Mouse (Mus musculus) midbrain, embryonic 10.5 days (tissue): ENCODE results near the gene Fbxw11. TPM values are rescaled to one million over a fixed set of nuclear protein-coding genes. Genes with fewer than 3 reads are reported as not detected.
"Not testable (repeated sequence)": the region's sequence is repeated elsewhere in the genome, so short reads cannot be mapped to it uniquely, and the experiment has no call there.

Experiments
- DNase-seq: peaks from one replicate; pipeline ENCODE4 v3.0.0-alpha.2; 2017; ENCODE audit warnings: low spot score
- H3K27ac ChIP-seq: fragments of 300-500 bp; sonication (generic); replicated peaks from 2 replicates; pipeline ENCODE4 v1.5.1; 2016; ENCODE audit warnings: mild to moderate bottlenecking
- H3K27me3 ChIP-seq: fragments of 300-500 bp; sonication (generic); 2 replicates; pipeline ENCODE4 v1.6.1; 2016; ENCODE audit warnings: low read depth, mild to moderate bottlenecking; ENCODE audit not compliant: poor library complexity, severe bottlenecking
- H3K36me3 ChIP-seq: fragments of 300-500 bp; sonication (generic); 2 replicates; pipeline ENCODE4 v1.6.1; 2016; ENCODE audit warnings: mild to moderate bottlenecking, moderate library complexity
- H3K4me1 ChIP-seq: fragments of 300-500 bp; sonication (generic); 2 replicates; pipeline ENCODE4 v1.6.1; 2016
- H3K4me3 ChIP-seq: fragments of 300-500 bp; sonication (generic); 2 replicates; pipeline ENCODE4 v1.5.1; 2016; ENCODE audit warnings: mild to moderate bottlenecking, moderate library complexity
- H3K9me3 ChIP-seq: fragments of 300-500 bp; sonication (generic); replicated peaks from 2 replicates; pipeline ENCODE4 v1.6.1; 2016; ENCODE audit warnings: mild to moderate bottlenecking
- WGBS: fragments of 180-500 bp; shearing (Covaris S2); methylation state at CpG from one replicate; pipeline ENCODE4 v1.1.7; 2016; 5-methylcytosine and 5-hydroxymethylcytosine counted together
- polyA plus RNA-seq: library from polyadenylated mRNA; unstranded; fragments of >200 nt; fragmentation: Nextera tagmentation; extraction: Ambion mirVana; gene quantifications from 2 replicates; pipeline ENCODE4 v1.2.1, GENCODE M21; 2016

The Fbxw11 gene
- polyA plus RNA-seq, 1 experiment from 2014 or later, result 93.9 TPM

DNA sequence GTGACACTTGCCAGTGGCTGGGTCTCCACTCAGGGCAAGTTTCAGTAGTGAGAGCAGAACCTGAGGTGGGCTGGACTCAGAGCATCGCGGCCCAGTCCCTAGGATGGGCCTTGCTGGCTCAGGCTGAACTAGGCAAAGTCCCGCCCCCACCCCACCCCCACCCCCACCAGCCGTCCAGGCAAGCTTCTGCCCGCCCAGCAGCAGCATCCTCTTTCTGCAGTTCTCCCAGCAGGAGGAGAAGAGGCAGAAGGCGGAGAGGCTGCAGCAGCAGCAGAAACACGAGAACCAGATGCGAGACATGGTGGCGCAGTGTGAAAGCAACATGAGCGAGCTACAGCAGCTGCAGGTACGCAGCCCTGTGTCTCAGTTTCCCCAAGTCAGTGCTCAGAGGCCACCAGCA lies 27.0 kb upstream of the Fbxw11 start:
- no peaks in the 10 kb centered on the region for H3K36me3 ChIP-seq
- H3K4me3 ChIP-seq, result no peak overlapping the region
- no peaks in the 10 kb centered on the region for H3K27me3 ChIP-seq
- WGBS, result 12% methylated on average over 11 of the region's 11 CpGs
- H3K9me3 ChIP-seq, result no peaks in the 10 kb centered on the region
- DNase-seq, result peak; percentile 31
- peaks cover 27% of the 10 kb centered on the region for H3K4me1 ChIP-seq
- peak overlapping the region; percentile 10; the same call in 1 of the 2 replicates for H3K27ac ChIP-seq

DNA sequence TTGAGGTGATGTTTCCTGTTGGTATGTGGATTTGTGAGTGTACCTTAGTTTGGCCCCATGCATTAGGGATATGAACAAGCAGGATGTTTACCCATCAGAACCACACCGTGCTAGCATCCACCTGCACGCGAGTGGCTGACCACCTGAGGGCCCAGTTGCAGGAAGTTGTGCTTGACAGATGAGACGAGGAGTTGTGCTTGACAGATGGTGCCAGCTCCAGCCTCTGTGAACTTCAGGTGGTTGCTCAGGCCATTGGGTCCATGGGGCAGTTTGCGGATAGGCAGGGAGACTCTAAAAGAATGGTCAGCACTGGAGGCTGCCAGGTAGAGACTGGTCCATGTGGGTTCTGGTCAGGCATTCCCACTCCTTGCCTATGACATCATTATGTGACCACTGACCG lies 26.4 kb upstream of the Fbxw11 start:
- DNase-seq, result no peak
- Histone ChIP-seq H3K27me3 (no peaks in the 10 kb centered on the region), H3K9me3 (no peaks in the 10 kb centered on the region), H3K4me3 (no peak overlapping the region), H3K36me3 (no peaks in the 10 kb centered on the region), H3K27ac (no peak overlapping the region), H3K4me1 (peaks cover 30% of the 10 kb centered on the region)
- 74% methylated on average over 6 of the region's 6 CpGs for WGBS

DNA sequence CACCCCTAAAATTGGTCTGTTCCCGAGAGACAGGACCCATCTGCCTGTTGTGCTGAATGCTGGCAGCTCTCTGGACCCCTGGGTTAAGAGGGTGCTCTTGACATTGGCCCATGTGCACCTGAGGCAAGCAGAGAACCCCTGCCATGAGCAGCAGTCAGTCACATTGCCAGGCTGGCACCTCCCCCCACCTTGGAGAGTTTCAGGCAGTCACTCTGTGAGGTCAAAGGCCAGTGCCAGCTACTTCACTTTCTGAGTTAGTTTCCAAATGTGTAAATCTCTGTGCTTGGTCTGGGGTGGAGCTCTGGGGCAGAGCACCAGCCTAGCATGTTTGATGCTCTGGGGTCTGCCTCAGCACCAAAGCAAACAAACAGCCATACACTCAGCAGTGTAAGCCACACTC lies 24.5 kb upstream of the Fbxw11 start:
- Histone ChIP-seq H3K4me3 (no peak overlapping the region), H3K4me1 (peaks cover 35% of the 10 kb centered on the region), H3K27me3 (no peaks in the 10 kb centered on the region), H3K36me3 (no peaks in the 10 kb centered on the region), H3K9me3 (no peaks in the 10 kb centered on the region), H3K27ac (no peak overlapping the region)
- 88% methylated on average over 1 of the region's 1 CpGs for WGBS
- DNase-seq, result no peak

DNA sequence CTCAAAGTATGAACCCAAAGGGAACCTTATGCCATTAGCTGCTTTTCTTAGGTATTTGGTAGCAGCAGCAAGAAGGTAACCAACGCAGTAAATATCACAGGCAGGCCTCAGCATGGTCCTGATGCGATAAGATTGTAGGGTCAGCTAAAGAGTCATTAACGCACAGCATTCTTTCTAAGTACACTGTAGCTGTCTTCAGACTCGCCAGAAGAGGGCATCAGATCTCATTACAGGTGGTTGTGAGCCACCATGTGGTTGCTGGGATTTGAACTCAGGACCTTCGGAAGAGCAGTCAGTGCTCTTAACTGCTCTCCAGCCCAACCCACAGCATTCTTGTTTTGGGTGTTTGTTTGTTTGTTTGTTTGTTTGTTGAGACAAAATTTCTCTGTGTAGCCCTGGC lies 23.9 kb upstream of the Fbxw11 start:
- not testable (repeated sequence) for H3K4me3 ChIP-seq, H3K27me3 ChIP-seq, H3K9me3 ChIP-seq, H3K27ac ChIP-seq, DNase-seq, H3K36me3 ChIP-seq
- 80% methylated on average over 5 of the region's 5 CpGs for WGBS
- peaks cover 41% of the 10 kb centered on the region for H3K4me1 ChIP-seq

DNA sequence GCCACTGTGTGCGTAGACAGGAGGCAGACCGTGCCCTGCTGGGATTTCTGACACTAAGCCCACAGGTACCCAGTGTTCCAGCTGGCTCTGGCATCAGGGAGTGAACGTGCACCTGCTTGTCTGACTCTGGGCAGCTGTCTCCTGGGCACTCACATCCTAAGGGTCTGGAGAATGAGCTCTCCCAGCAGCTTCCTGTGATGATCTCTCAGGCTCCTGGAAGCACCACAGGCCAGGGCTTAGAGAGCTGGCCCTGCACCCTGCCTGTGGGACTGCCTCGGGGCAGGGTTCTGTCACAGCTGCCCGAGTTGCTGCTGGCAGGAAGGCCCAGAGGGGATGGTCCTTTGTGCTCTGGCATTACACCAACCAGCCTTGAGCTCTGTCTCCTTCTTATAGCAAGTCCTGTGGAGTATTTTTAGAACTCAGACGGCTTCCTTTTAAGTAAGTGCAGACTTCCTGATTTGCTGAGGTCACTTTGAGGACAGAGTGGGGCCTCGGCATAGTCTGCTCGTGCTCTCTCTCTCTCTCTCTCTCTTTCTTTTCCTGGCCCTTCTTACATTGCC lies 23.2 kb upstream of the Fbxw11 start:
- Histone ChIP-seq H3K4me1 (peaks cover 45% of the 10 kb centered on the region), H3K9me3 (no peaks in the 10 kb centered on the region), H3K27ac (peak overlapping the region; percentile 53; the same call in 1 of the 2 replicates), H3K36me3 (no peaks in the 10 kb centered on the region), H3K27me3 (no peaks in the 10 kb centered on the region), H3K4me3 (no peak overlapping the region)
- 70% methylated on average over 8 of the region's 8 CpGs for WGBS
- peak; percentile 14 for DNase-seq

DNA sequence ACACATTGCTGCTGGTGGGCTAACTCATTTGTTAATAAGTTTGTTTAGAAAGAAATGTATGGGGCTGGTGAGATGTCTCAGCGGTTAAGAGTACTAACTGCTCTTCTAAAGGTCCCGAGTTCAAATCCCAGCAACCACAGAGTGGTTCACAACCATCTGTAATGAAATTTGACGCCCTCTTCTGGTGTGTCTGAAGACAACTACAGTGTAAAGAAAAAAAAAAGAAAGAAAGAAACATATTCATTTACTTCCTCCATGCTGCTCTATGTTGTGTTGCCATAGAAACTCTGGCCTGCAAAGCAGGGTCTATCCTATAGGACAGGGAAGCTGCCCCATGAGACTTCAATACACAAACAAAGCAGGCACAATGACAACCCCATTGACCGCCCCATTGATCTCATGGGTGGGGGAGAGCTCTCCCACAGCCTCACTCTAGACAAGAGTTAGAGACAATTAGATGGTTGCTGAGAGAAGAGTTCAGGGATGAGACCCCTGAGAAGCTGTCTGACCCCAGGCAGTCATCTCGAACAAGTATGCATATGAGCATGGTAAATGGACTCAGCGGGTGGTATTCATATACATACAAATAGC lies 22.6 kb upstream of the Fbxw11 start:
- H3K4me3 ChIP-seq, result no peak overlapping the region
- no peaks in the 10 kb centered on the region for H3K9me3 ChIP-seq
- peaks cover 45% of the 10 kb centered on the region for H3K4me1 ChIP-seq
- WGBS, result 78% methylated on average over 6 of the region's 6 CpGs
- DNase-seq, result peak; percentile 22
- H3K27ac ChIP-seq, result no peak overlapping the region
- H3K36me3 ChIP-seq, result no peaks in the 10 kb centered on the region
- H3K27me3 ChIP-seq, result no peaks in the 10 kb centered on the region

DNA sequence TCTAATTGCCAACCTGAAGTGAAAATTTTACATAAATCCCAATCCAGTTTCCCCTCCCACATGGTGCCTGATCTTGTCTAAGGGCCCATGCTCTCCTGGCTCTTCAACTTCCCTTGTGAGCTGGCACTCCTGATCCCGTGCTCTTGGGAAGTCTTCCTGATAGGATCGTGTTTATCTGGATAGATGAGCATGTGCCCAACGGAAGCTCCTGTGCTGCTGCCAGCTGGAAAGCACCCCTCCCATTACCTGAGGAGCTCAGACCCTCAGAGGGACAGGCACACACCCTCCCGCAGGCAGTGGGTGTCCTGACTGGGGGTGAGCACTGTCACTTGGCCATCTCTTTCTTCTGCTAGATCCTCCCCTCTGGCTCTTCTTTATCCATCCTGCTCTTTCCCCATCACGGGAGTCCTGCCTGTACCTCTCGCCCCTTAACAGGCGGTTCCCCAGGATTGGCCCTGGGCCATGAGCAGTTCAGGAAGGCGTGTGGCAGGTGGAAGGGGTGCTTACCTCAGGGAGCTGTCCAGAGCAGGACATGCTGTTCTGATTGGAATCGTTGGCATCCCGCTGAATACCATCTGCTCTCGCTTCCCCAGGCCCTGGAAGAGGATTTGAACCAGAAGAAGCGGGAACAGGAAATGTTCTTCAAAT lies 20.6 kb upstream of the Fbxw11 start:
- 86% methylated on average over 12 of the region's 12 CpGs for WGBS
- DNase-seq, result no peak

DNA sequence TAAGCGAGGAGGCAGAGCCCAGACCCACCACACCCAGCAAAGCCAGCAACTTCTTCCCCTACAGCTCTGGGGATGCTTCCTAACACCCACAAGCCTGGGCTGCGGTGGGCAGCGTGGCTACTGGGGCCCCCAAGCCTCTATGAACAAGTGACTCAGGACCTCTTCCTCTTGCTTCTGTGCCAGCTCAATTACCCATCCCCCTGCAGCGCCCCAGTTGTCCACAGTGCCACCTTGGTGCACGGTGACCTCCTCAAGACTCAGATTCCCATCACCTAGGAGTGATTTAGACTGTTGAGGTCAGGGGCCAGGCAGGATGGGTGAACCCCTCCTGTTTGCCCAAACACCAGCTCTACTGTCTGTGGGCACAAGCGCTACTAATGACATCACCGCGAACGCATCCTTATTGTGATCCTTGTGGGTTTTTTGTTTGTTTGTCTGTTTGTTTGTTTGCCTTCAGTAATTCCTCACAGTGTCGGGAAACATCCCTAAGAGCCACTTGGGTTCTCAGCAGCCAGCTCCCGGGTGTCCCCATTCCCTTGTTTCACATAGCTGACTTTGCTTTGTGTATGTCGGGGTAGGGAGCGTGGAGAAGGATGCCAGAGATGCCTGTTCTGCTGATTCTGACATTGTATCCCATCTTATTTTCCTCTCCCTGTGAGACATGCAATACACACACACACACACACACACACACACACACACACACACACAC lies 19.9 kb upstream of the Fbxw11 start:
- no peak overlapping the region for H3K4me3 ChIP-seq
- no peaks in the 10 kb centered on the region for H3K36me3 ChIP-seq
- H3K4me1 ChIP-seq, result peaks cover 35% of the 10 kb centered on the region
- H3K27me3 ChIP-seq, result no peaks in the 10 kb centered on the region
- H3K27ac ChIP-seq, result 0 out of 2 replicates have a peak overlapping the region, but pooled peaks have one; percentile 9
- DNase-seq, result peak; percentile 10
- 82% methylated on average over 13 of the region's 13 CpGs for WGBS
- no peaks in the 10 kb centered on the region for H3K9me3 ChIP-seq

More for the DNA sequence above, 20.6 kb upstream of the Fbxw11 start:
- Histone ChIP-seq H3K36me3 (no peaks in the 10 kb centered on the region), H3K4me1 (peaks cover 35% of the 10 kb centered on the region), H3K27ac (0 out of 2 replicates have a peak overlapping the region, but pooled peaks have one; percentile 9), H3K9me3 (no peaks in the 10 kb centered on the region), H3K4me3 (no peak overlapping the region), H3K27me3 (no peaks in the 10 kb centered on the region)

DNA sequence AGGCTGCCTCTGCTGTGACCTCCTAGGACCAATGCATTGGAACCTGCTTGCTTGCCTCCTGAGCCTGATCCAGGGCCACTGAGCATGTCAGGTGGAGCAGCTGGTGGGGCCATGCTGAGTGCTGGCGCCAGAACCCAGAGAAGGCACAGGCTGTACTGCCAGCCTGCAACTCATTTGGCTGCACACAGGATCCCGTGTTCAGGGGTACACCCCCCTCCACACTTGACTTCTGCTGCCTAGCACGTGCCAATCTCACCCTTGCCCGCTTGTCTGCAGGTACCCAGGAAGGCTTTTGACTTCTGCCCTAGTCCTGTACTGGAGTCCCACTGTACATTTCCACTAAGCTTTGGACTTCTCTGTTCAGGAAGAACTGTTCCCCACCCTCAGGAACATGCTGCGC lies 19.3 kb upstream of the Fbxw11 start:
- WGBS, result 84% methylated on average over 5 of the region's 5 CpGs
- H3K27ac ChIP-seq, result peak overlapping the region; percentile 56

DNA sequence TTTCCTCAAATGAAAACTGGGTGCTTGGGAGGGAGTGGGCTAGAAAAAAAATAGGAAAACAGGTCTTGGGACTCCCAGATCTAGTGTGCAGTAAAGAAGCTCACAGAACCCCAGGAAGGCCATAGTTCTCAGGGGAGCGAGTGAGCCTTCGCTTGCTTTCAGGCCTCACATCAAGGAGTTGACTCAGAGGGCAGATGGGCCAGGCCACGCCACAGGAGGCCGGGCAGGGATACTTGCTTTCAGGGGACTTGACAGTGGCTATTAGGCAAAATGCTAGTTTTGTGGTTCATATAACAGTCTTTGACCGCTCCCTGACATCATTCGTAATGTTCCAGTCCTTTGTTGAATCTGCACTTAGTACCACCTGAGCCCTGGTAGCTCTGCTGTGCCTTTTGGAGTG lies 18.6 kb upstream of the Fbxw11 start:
- no peaks in the 10 kb centered on the region for H3K27me3 ChIP-seq
- no peak for DNase-seq
- H3K36me3 ChIP-seq, result no peaks in the 10 kb centered on the region
- 71% methylated on average over 6 of the region's 6 CpGs for WGBS
- peaks cover 35% of the 10 kb centered on the region for H3K4me1 ChIP-seq
- no peaks in the 10 kb centered on the region for H3K9me3 ChIP-seq
- peak overlapping the region; percentile 56; the same call in 1 of the 2 replicates for H3K27ac ChIP-seq
- H3K4me3 ChIP-seq, result no peak overlapping the region

More for the DNA sequence above, 19.3 kb upstream of the Fbxw11 start:
- H3K4me1 ChIP-seq, result peaks cover 35% of the 10 kb centered on the region
- no peaks in the 10 kb centered on the region for H3K36me3 ChIP-seq
- H3K4me3 ChIP-seq, result no peak overlapping the region
- no peaks in the 10 kb centered on the region for H3K9me3 ChIP-seq
- no peaks in the 10 kb centered on the region for H3K27me3 ChIP-seq
- DNase-seq, result no peak

DNA sequence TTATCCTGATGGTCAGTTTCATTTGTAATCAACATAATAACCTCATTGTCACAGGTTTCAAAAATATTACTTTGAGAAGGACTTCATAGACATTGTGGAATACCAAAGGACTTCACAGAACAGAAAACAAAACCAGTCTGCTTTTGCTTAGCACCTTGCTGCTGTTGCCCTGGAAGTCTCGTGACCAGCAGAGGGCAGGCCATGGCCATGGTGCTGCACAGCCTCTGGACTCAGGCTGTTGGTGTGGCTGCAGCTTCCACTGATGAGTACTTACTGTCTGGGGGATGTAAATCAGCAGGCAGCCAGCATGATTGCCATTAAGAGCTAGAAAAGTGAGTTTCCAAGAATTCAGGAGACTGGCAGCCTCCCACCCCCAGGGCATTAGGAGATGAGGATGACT lies 16.8 kb upstream of the Fbxw11 start:
- Histone ChIP-seq H3K4me3 (no peak overlapping the region), H3K27ac (no peak overlapping the region), H3K4me1 (peaks cover 17% of the 10 kb centered on the region), H3K36me3 (no peaks in the 10 kb centered on the region), H3K9me3 (no peaks in the 10 kb centered on the region), H3K27me3 (no peaks in the 10 kb centered on the region)
- WGBS, result 76% methylated on average over 1 of the region's 1 CpGs
- peak; percentile 25 for DNase-seq

DNA sequence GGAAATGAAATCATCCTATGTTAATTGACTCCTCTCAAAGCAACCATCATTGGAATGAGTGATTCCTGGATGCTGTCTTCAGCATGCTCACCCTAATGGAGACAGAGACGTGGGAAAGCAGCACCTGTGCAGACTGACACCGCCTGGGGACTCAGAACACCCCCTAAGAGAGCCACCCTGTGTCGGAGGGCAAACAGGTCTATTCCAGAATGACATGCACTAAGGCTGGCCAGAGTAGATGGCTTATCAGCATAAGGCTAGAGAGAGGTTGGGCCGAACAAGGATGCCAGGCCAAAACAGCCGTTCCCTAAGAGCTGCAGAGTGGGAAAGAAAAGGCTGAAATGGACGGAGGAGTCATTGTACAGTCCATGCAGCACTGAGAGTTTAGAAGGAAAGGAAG lies 16.4 kb upstream of the Fbxw11 start:
- H3K4me1 ChIP-seq, result peaks cover 16% of the 10 kb centered on the region
- H3K9me3 ChIP-seq, result no peaks in the 10 kb centered on the region
- no peak overlapping the region for H3K27ac ChIP-seq
- H3K27me3 ChIP-seq, result no peaks in the 10 kb centered on the region
- H3K36me3 ChIP-seq, result no peaks in the 10 kb centered on the region
- no peak for DNase-seq
- 84% methylated on average over 6 of the region's 6 CpGs for WGBS
- no peak overlapping the region for H3K4me3 ChIP-seq

DNA sequence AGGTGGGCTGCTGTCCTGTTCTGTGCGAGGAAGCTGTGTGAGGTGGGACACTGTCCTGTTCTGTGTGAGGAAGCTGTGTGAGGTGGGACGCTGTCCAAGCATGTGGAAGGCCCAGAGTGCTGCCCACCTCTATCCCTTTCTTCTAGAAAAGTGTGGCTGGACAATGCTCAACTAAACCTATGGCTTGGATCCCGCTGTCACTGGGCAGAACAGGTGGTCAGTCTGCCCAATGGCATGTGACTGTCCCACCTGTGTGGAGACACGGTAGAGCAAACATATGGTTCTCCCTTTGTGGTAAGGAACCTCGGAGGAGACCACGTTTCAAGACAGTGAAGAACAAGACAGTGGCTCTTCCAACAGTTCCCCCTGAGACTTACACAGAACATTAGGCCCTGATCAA lies 14.6 kb upstream of the Fbxw11 start:
- Histone ChIP-seq H3K4me1 (peaks cover 11% of the 10 kb centered on the region), H3K9me3 (no peaks in the 10 kb centered on the region), H3K27ac (no peak overlapping the region), H3K36me3 (no peaks in the 10 kb centered on the region), H3K4me3 (no peak overlapping the region), H3K27me3 (no peaks in the 10 kb centered on the region)
- no peak for DNase-seq
- 82% methylated on average over 6 of the region's 6 CpGs for WGBS
